Mouse (Mus musculus): Measurements from ENCODE around the gene Dnm3.

- TF ChIP-seq CTCF (IDR thresholded peaks at IDR 0.05; ENCODE audit: extremely low read depth, insufficient read depth, low read length): no peak
- no peak for TF ChIP-seq POLR2A (IDR thresholded peaks at IDR 0.05; ENCODE audit: extremely low read depth, insufficient read depth, low read length)
Measured at GRCm38 (mm10) chr1:162109437-162109813, 368.4 kb downstream of the Dnm3 start.
